Mouse (Mus musculus) cerebellum, postnatal 14 days (tissue): ENCODE results near the gene Wfikkn1.

Source experiments
- DNase-seq, 2 experiments: peaks; one replicate each; pipeline ENCODE4 v3.0.0; 2021; ENCODE audit warnings: mixed read lengths in 2 of 2

Gene Wfikkn1

GRCm38 (mm10) chr17:25867836-25868600, 12.6 kb downstream of the Wfikkn1 start:
- peak; percentile 54 to 65 for DNase-seq

- DNase-seq, result no peak
These were observed 13.2 kb downstream of the Wfikkn1 start for GRCm38 (mm10) chr17:25867509-25867835.

GRCm38 (mm10) chr17:25866172-25866571, 14.5 kb downstream of the Wfikkn1 start:
- DNase-seq, result no peak

GRCm38 (mm10) chr17:25865288-25865687, 15.4 kb downstream of the Wfikkn1 start:
- no peak for DNase-seq

GRCm38 (mm10) chr17:25864311-25864710, 16.3 kb downstream of the Wfikkn1 start:
- DNase-seq, result no peak

- no peak for DNase-seq
These were observed 17.0 kb downstream of the Wfikkn1 start for GRCm38 (mm10) chr17:25863681-25864080.

GRCm38 (mm10) chr17:25861704-25862612, 18.7 kb downstream of the Wfikkn1 start:
- no peak for DNase-seq

GRCm38 (mm10) chr17:25860832-25861703, 19.6 kb downstream of the Wfikkn1 start, which contains the start of gene Wdr90:
Gene Wdr90 (minus strand): TSS chr17:25861501.
- DNase-seq, result peak; percentile 89 to 94

GRCm38 (mm10) chr17:25860229-25860628, 20.4 kb downstream of the Wfikkn1 start:
- DNase-seq, result no peak

GRCm38 (mm10) chr17:25844396-25844901, 36.2 kb downstream of the Wfikkn1 start, which contains the start of gene Rhot2:
Gene Rhot2 (minus strand): TSS chr17:25844851.
- DNase-seq, result peak; percentile 94 to 95

GRCm38 (mm10) chr17:25843636-25844395, 36.8 kb downstream of the Wfikkn1 start:
- peak in 1 of 2 experiments; percentile 60 for DNase-seq

- DNase-seq, result no peak
These were observed 37.5 kb downstream of the Wfikkn1 start for GRCm38 (mm10) chr17:25843122-25843521.

- no peak for DNase-seq
These were observed 38.1 kb downstream of the Wfikkn1 start for GRCm38 (mm10) chr17:25842509-25842908.

GRCm38 (mm10) chr17:25841117-25841880, 39.4 kb downstream of the Wfikkn1 start, which contains the start of gene Gm20683:
Gene Gm20683 (minus strand): TSS chr17:25841763.
- DNase-seq, result no peak

GRCm38 (mm10) chr17:25840519-25840918, 40.1 kb downstream of the Wfikkn1 start:
- DNase-seq, result no peak

GRCm38 (mm10) chr17:25839455-25840235, 41.0 kb downstream of the Wfikkn1 start:
- no peak for DNase-seq

GRCm38 (mm10) chr17:25838904-25839303, 41.8 kb downstream of the Wfikkn1 start:
- DNase-seq, result no peak

- no peak for DNase-seq
These were observed 43.1 kb downstream of the Wfikkn1 start for GRCm38 (mm10) chr17:25837533-25837932.

- peak; percentile 91 for DNase-seq
These were observed 43.6 kb downstream of the Wfikkn1 start, which contains the start of gene Rhbdl1 for GRCm38 (mm10) chr17:25837076-25837410. Gene Rhbdl1 (minus strand): TSS chr17:25837295.
